Mouse (Mus musculus): ENCODE data around the gene 1700029F12Rik.
"Not testable (repeated sequence)": the region's sequence is repeated elsewhere in the genome, so short reads cannot be mapped to it uniquely, and the experiment has no call there.

Gene 1700029F12Rik

GRCm38 (mm10) chr13:97034262-97034661 lies at the start of gene 1700029F12Rik:
1700029F12Rik (minus strand) TSS chr13:97034362.
- no peak for DNase-seq (ENCODE audit: low read depth, low spot score)

- DNase-seq (ENCODE audit: low read depth, low spot score): no peak
These were observed 48.3 kb upstream of the 1700029F12Rik start for GRCm38 (mm10) chr13:97082432-97082831.

- no peak for DNase-seq (ENCODE audit: low read depth, low spot score)
These were observed 46.5 kb upstream of the 1700029F12Rik start for GRCm38 (mm10) chr13:97080615-97081014.

GRCm38 (mm10) chr13:97080201-97080600 lies 46.0 kb upstream of the 1700029F12Rik start:
- no peak for DNase-seq (ENCODE audit: low read depth, low spot score)

GRCm38 (mm10) chr13:97077556-97077955 lies 43.4 kb upstream of the 1700029F12Rik start:
- DNase-seq (ENCODE audit: low read depth, low spot score): no peak

GRCm38 (mm10) chr13:97073497-97073896 lies 39.3 kb upstream of the 1700029F12Rik start:
- DNase-seq (ENCODE audit: low read depth, low spot score): no peak

GRCm38 (mm10) chr13:97071626-97072241 lies 37.6 kb upstream of the 1700029F12Rik start:
- no peak for DNase-seq (ENCODE audit: low read depth, low spot score)

- peak; percentile 80 for DNase-seq (ENCODE audit: low read depth, low spot score)
These were observed 36.9 kb upstream of the 1700029F12Rik start for GRCm38 (mm10) chr13:97070931-97071625.

GRCm38 (mm10) chr13:97068151-97068550 lies 34.0 kb upstream of the 1700029F12Rik start:
- no peak for DNase-seq (ENCODE audit: low read depth, low spot score)

- DNase-seq (ENCODE audit: low read depth, low spot score): no peak
These were observed 33.5 kb upstream of the 1700029F12Rik start for GRCm38 (mm10) chr13:97067691-97068090.

GRCm38 (mm10) chr13:97066649-97067550 lies 32.7 kb upstream of the 1700029F12Rik start, which contains the start of gene Fam169a:
Fam169a (plus strand) TSS chr13:97067286.
- DNase-seq (ENCODE audit: low read depth, low spot score): no peak

GRCm38 (mm10) chr13:97064844-97065621 lies 30.9 kb upstream of the 1700029F12Rik start:
- DNase-seq (ENCODE audit: low read depth, low spot score): not testable (repeated sequence)

GRCm38 (mm10) chr13:97064413-97064812 lies 30.3 kb upstream of the 1700029F12Rik start:
- DNase-seq (ENCODE audit: low read depth, low spot score): no peak

GRCm38 (mm10) chr13:97063431-97063830 lies 29.3 kb upstream of the 1700029F12Rik start:
- DNase-seq (ENCODE audit: low read depth, low spot score): no peak

- no peak for DNase-seq (ENCODE audit: low read depth, low spot score)
These were observed 28.0 kb upstream of the 1700029F12Rik start for GRCm38 (mm10) chr13:97062151-97062550.

GRCm38 (mm10) chr13:97060331-97060730 lies 26.2 kb upstream of the 1700029F12Rik start:
- no peak for DNase-seq (ENCODE audit: low read depth, low spot score)

- no peak for DNase-seq (ENCODE audit: low read depth, low spot score)
These were observed 25.6 kb upstream of the 1700029F12Rik start for GRCm38 (mm10) chr13:97059746-97060145.

GRCm38 (mm10) chr13:97057817-97058216 lies 23.7 kb upstream of the 1700029F12Rik start:
- no peak for DNase-seq (ENCODE audit: low read depth, low spot score)

GRCm38 (mm10) chr13:97053844-97054243 lies 19.7 kb upstream of the 1700029F12Rik start:
- no peak for DNase-seq (ENCODE audit: low read depth, low spot score)

GRCm38 (mm10) chr13:97052667-97053066 lies 18.5 kb upstream of the 1700029F12Rik start:
- peak; percentile 62 for DNase-seq (ENCODE audit: low read depth, low spot score)

GRCm38 (mm10) chr13:97051158-97051557 lies 17.0 kb upstream of the 1700029F12Rik start:
- DNase-seq (ENCODE audit: low read depth, low spot score): no peak
